Mouse (Mus musculus): ENCODE measurements around the gene Lasp1. TPM values are rescaled to one million over a fixed set of nuclear protein-coding genes. Genes with fewer than 3 reads are reported as not detected.
A peak's percentile ranks its signal among the peaks of the same experiment; 100 is the strongest.
"Not testable (repeated sequence)": the region's sequence is repeated elsewhere in the genome, so short reads cannot be mapped to it uniquely, and the experiment has no call there.

Gene Lasp1
- polyA plus RNA-seq, 1 experiment from 2014 or later, result 114 TPM

- Histone ChIP-seq H3K4me2 (no peak overlapping the region), H3K4me3 (no peak overlapping the region), H3K27me3 (no peaks in the 10 kb centered on the region), H3K9me3 (no peaks in the 10 kb centered on the region), H3K36me3 (peaks cover 61% of the 10 kb centered on the region), H3K9ac (no peak overlapping the region), H3K27ac (replicated peaks) (no peak overlapping the region), H3K4me1 (replicated peaks) (peaks cover 32% of the 10 kb centered on the region)
- WGBS, result 93% methylated on average over 1 of the region's 1 CpGs
- no peak for ATAC-seq (ENCODE audit: low read depth)
Observed at GRCm38 (mm10) chr11:97778918-97779317, 19.9 kb upstream of the Lasp1 start.

DNA sequence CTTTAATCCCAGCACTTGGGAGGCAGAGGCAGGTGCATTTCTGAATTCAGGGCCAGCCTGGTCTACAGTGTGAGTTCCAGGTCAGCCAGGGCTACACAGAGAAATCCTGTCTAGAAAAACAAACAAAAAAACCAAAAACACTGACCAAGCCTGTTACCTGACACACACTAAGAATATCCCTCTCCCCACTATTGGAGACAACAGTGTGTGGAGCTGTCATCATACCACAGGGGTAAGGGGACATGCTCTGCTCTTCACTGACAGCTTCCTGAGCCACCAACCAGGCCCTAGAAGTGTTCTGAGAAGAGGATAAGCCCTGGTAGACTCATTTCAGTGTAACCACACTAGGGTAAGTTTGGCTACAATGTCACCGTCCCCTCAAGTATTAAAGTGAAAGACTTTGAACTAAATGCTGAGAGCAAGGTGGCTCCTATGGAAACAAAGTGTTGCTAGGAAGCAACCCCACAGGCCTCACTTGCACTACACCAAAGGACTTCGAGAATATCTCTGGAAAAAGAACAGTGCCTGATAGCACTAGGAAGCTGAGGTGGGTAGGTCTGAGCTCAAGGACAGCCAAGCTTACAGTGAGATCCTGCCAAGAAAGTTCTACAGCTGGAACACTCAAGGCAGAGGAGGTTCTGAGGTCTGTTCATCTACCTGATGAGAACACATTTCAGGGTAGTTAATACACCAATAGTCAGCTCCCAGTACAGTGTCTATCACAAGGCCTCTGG lies 18.7 kb upstream of the Lasp1 start:
- peaks cover 59% of the 10 kb centered on the region for H3K36me3 ChIP-seq
- ATAC-seq (ENCODE audit: low read depth), result no peak

GRCm38 (mm10) chr11:97781478-97781831 lies 17.3 kb upstream of the Lasp1 start:
- H3K9me3 ChIP-seq, result no peaks in the 10 kb centered on the region
- WGBS, result 2% methylated on average over 11 of the region's 11 CpGs
- H3K9ac ChIP-seq, result peak overlapping the region; percentile 99
- H3K4me2 ChIP-seq, result peak overlapping the region; percentile 86
- no peaks in the 10 kb centered on the region for H3K27me3 ChIP-seq
- peaks cover 32% of the 10 kb centered on the region for H3K4me1 ChIP-seq (replicated peaks)
- H3K36me3 ChIP-seq, result peaks cover 46% of the 10 kb centered on the region
- no peak for ATAC-seq (ENCODE audit: low read depth)
- peak overlapping the region; percentile 98 for H3K4me3 ChIP-seq
- peak overlapping the region; percentile 92 for H3K27ac ChIP-seq (replicated peaks)

More for the DNA sequence above, 18.7 kb upstream of the Lasp1 start:
- 74% methylated on average over 2 of the region's 2 CpGs for WGBS
- Histone ChIP-seq H3K4me2 (peak overlapping the region; percentile 86), H3K9me3 (no peaks in the 10 kb centered on the region), H3K9ac (peak overlapping the region; percentile 99), H3K4me1 (replicated peaks) (peaks cover 32% of the 10 kb centered on the region), H3K27ac (replicated peaks) (no peak overlapping the region), H3K27me3 (no peaks in the 10 kb centered on the region), H3K4me3 (peak overlapping the region; percentile 98)

GRCm38 (mm10) chr11:97781832-97782563 lies 16.8 kb upstream of the Lasp1 start, which contains the start of gene Rpl23:
Rpl23 (minus strand) TSS chr11:97782437.
- WGBS, result under 1% methylated on average over 67 of the region's 67 CpGs
- Histone ChIP-seq H3K9me3 (no peaks in the 10 kb centered on the region), H3K4me3 (peak within 1 kb of the TSS; percentile 98), H3K36me3 (peaks cover 40% of the 10 kb centered on the region), H3K27me3 (no peaks in the 10 kb centered on the region), H3K9ac (peak within 1 kb of the TSS; percentile 99), H3K4me1 (replicated peaks) (peaks cover 32% of the 10 kb centered on the region), H3K4me2 (peak within 1 kb of the TSS; percentile 86), H3K27ac (replicated peaks) (peak within 1 kb of the TSS; percentile 92)
- peak; percentile 96 for ATAC-seq (ENCODE audit: low read depth)

DNA sequence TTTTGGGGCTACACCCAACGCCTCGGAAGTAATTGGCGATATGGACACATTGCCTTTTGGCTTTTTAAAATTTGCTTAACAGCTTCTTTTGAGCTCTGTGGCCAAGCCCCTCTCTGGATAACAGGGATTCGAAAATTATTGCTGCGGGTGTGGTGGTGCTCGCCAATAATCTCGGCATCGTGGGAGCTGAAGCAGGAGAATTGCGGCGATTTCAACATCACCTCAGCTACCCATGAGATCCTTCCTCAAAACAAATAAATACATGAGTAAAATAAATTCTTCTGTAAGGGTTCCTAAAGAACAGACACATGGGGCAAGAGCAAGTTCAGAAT lies 16.3 kb upstream of the Lasp1 start:
- peaks cover 35% of the 10 kb centered on the region for H3K36me3 ChIP-seq
- no peaks in the 10 kb centered on the region for H3K27me3 ChIP-seq
- no peaks in the 10 kb centered on the region for H3K9me3 ChIP-seq
- peak overlapping the region; percentile 98 for H3K4me3 ChIP-seq
- H3K4me1 ChIP-seq (replicated peaks), result peaks cover 32% of the 10 kb centered on the region
- under 1% methylated on average over 10 of the region's 10 CpGs for WGBS
- peak overlapping the region; percentile 79 for H3K9ac ChIP-seq
- no peak; the same call in 1 of the 2 replicates for ATAC-seq (ENCODE audit: low read depth)
- peak overlapping the region; percentile 86 for H3K4me2 ChIP-seq
- H3K27ac ChIP-seq (replicated peaks), result peak overlapping the region; percentile 92

DNA sequence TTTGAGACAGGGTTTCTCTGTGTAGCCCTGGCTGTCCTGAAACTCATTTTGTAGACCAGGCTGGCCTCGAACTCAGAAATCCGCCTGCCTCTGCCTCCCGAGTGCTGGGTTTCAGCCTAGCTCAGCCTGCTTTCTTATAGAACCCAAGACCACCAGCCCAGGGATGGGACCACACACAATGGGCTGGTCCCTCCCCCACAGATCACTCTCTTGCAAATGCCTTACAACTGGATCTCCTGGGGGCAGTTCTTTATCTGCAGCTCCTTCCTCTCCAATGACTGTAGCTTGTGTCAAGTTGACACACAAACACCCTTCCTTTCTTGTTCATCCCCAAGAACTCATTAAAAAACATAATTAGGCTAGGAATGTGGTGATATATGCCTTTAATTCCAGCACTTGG lies 10.8 kb upstream of the Lasp1 start:
- Histone ChIP-seq H3K4me3 (no peak overlapping the region), H3K4me1 (replicated peaks) (peaks cover 5% of the 10 kb centered on the region; the same call in 1 of the 2 replicates), H3K36me3 (no peaks in the 10 kb centered on the region), H3K9ac (no peak overlapping the region), H3K9me3 (no peaks in the 10 kb centered on the region), H3K27me3 (no peaks in the 10 kb centered on the region), H3K4me2 (no peak overlapping the region), H3K27ac (replicated peaks) (no peak overlapping the region)
- WGBS, result 88% methylated on average over 3 of the region's 3 CpGs
- no peak for ATAC-seq (ENCODE audit: low read depth)

- Histone ChIP-seq H3K9me3 (no peaks in the 10 kb centered on the region), H3K27ac (replicated peaks) (no peak overlapping the region), H3K36me3 (no peaks in the 10 kb centered on the region), H3K27me3 (no peaks in the 10 kb centered on the region), H3K4me2 (no peak overlapping the region), H3K4me3 (no peak overlapping the region), H3K4me1 (replicated peaks) (no peaks in the 10 kb centered on the region), H3K9ac (no peak overlapping the region)
- no peak for ATAC-seq (ENCODE audit: low read depth)
- WGBS, result 88% methylated on average over 5 of the region's 5 CpGs
Observed at GRCm38 (mm10) chr11:97789727-97790126, 9.1 kb upstream of the Lasp1 start.

DNA sequence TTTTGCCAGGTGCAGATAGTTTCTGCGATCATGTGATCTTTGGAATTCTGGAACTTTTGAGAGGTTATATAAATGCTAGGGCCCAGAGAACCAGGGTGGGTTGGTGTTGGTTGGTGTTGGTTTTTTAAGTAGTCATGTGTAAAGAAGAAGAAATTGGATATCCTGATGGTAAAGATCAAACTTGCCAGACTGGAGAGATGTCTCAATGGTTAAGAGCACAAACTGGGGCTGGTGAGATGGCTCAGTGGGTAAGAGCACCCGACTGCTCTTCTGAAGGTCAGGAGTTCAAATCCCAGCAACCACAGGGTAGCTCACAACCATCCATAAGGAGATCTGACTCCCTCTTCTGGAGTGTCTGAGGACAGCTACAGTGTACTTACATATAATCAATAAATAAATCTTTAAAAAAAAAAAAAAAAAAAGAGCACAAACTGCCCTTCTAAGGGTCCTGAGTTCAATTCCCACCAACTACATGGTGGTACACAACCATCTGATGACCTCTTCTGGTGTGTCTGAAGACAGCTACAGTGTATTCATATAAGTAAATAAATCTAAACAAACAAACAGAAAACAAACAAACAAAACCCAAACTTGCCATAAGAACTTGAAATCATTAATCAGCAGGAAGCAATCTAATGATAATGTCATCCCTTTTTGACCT lies 7.9 kb upstream of the Lasp1 start:
- not testable (repeated sequence) for H3K27me3 ChIP-seq; ATAC-seq (ENCODE audit: low read depth); H3K4me2 ChIP-seq; H3K4me3 ChIP-seq; H3K9ac ChIP-seq; H3K9me3 ChIP-seq; H3K4me1 ChIP-seq (replicated peaks); H3K36me3 ChIP-seq; H3K27ac ChIP-seq (replicated peaks)
- 79% methylated on average over 2 of the region's 2 CpGs for WGBS

- Histone ChIP-seq H3K4me3 (no peak overlapping the region), H3K9ac (no peak overlapping the region), H3K36me3 (no peaks in the 10 kb centered on the region), H3K27me3 (no peaks in the 10 kb centered on the region), H3K9me3 (no peaks in the 10 kb centered on the region), H3K4me1 (replicated peaks) (no peaks in the 10 kb centered on the region; the same call in 1 of the 2 replicates), H3K27ac (replicated peaks) (no peak overlapping the region), H3K4me2 (no peak overlapping the region)
- 7% methylated on average over 2 of the region's 2 CpGs for WGBS
- no peak for ATAC-seq (ENCODE audit: low read depth)
Observed at GRCm38 (mm10) chr11:97793165-97793564, 5.6 kb upstream of the Lasp1 start.

GRCm38 (mm10) chr11:97796910-97797309 lies 1.9 kb upstream of the Lasp1 start:
- peaks cover 14% of the 10 kb centered on the region for H3K4me1 ChIP-seq (replicated peaks)
- no peak overlapping the region for H3K27ac ChIP-seq (replicated peaks)
- WGBS, result 6% methylated on average over 6 of the region's 6 CpGs
- H3K4me2 ChIP-seq, result no peak overlapping the region
- H3K9ac ChIP-seq, result no peak overlapping the region
- no peaks in the 10 kb centered on the region for H3K9me3 ChIP-seq
- ATAC-seq (ENCODE audit: low read depth), result no peak
- H3K27me3 ChIP-seq, result no peaks in the 10 kb centered on the region
- no peaks in the 10 kb centered on the region for H3K36me3 ChIP-seq
- H3K4me3 ChIP-seq, result no peak overlapping the region

DNA sequence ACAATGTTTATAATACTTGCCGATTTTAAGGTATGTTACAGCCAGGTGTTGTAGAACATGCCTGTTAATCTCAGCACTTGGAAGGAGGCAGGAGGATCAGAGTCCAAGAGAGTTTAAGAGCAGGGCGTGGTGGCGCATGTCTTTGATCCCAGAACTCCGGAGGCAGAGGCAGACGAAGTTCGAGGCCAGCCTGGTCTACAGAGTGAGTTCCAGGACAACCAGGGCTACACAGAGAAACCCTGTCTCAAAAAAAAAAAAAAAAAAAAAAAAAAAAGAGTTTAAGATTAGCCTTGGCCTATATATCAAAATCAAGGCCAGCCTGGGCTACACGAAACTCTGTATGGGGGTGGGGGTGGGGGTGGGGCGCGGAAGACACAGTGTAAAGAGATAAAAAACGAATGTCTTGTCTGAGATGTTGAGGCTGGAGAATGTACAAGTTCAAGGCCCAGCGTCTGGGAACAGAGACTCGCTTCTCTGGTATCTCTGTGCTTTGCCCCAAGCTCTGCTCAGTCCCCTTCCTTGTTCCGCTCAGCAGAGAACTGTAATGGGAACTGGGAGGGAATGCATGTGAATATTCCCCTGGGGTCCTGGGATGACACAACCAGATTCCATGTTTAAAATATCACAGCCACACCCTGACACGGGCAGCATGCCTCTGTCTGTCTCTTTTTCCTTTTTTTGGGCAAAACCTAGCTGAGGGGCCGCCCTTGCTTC lies 1.3 kb upstream of the Lasp1 start:
- H3K4me2 ChIP-seq, result peak overlapping the region; percentile 63; the same call in 1 of the 2 replicates
- ATAC-seq (ENCODE audit: low read depth), result no peak
- 0 out of 2 replicates have a peak overlapping the region, but pooled peaks have one; percentile 91 for H3K4me3 ChIP-seq
- 57% methylated on average over 15 of the region's 15 CpGs for WGBS
- peaks cover 20% of the 10 kb centered on the region for H3K4me1 ChIP-seq (replicated peaks)
- no peak overlapping the region for H3K27ac ChIP-seq (replicated peaks)
- no peaks in the 10 kb centered on the region for H3K9me3 ChIP-seq
- no peaks in the 10 kb centered on the region for H3K36me3 ChIP-seq
- H3K27me3 ChIP-seq, result no peaks in the 10 kb centered on the region
- no peak overlapping the region for H3K9ac ChIP-seq

DNA sequence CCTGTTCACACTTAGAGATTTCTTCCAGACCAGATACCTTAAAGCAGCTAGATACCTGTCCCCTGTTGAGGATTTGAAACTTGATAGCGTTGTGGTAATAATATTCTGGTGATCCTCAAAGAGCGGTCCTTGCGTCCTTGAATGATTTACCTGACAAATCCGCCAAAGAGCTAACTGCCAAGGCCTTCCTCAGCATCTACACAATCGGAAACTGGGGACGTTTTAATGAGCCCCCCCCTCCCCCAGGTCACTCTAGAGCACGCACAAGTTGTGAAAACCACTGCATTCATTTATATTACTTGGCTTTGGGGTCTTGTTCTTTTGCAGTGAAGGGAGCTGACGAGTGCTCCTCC lies 741 bp upstream of the Lasp1 start:
- Histone ChIP-seq H3K27ac (replicated peaks) (peak overlapping the region; percentile 14; the same call in 1 of the 2 replicates), H3K4me1 (replicated peaks) (peaks cover 25% of the 10 kb centered on the region), H3K4me3 (peak overlapping the region; percentile 91; the same call in 1 of the 2 replicates), H3K9me3 (no peaks in the 10 kb centered on the region), H3K27me3 (no peaks in the 10 kb centered on the region), H3K9ac (no peak overlapping the region), H3K4me2 (peak overlapping the region; percentile 63), H3K36me3 (no peaks in the 10 kb centered on the region)
- no peak for ATAC-seq (ENCODE audit: low read depth)
- 42% methylated on average over 8 of the region's 8 CpGs for WGBS

Data from neural tube, embryonic 13.5 days (tissue).